Mouse (Mus musculus) E14TG2a.4 (cell line): Measurements from ENCODE around the gene Nutm1.

Experiments
- H3K27me3 ChIP-seq: 2 replicates; pipeline ENCODE4 v1.6.1; 2014; ENCODE audit warnings: low read length, control low read depth; ENCODE audit not compliant: insufficient read depth
- H3K36me3 ChIP-seq: 2 replicates; pipeline ENCODE4 v1.6.1; 2014; ENCODE audit warnings: low read length, control low read depth; ENCODE audit not compliant: insufficient read depth
- H3K4me1 ChIP-seq: replicated peaks from 2 replicates; pipeline ENCODE4 v1.6.1; 2014; ENCODE audit warnings: low read depth, low read length, control low read depth
- H3K4me3 ChIP-seq: replicated peaks from 2 replicates; pipeline ENCODE4 v1.5.1; 2014; ENCODE audit warnings: mild to moderate bottlenecking, low read length
- H3K9me3 ChIP-seq: 2 replicates; pipeline ENCODE4 v1.6.1; 2014; ENCODE audit warnings: low read length, control low read depth
- CTCF ChIP-seq: conservative IDR thresholded peaks from 2 replicates; pipeline ENCODE4 v1.5.1; 2014; ENCODE audit warnings: low read length
- NANOG ChIP-seq: IDR thresholded peaks from 2 replicates; pipeline ENCODE4 v1.6.1; 2014; ENCODE audit warnings: borderline replicate concordance, low read length, mixed read lengths
- POU5F1 ChIP-seq: IDR thresholded peaks from 2 replicates; pipeline ENCODE4 v1.6.1; 2014; ENCODE audit warnings: low read length, borderline replicate concordance

Nutm1 gene

DNA sequence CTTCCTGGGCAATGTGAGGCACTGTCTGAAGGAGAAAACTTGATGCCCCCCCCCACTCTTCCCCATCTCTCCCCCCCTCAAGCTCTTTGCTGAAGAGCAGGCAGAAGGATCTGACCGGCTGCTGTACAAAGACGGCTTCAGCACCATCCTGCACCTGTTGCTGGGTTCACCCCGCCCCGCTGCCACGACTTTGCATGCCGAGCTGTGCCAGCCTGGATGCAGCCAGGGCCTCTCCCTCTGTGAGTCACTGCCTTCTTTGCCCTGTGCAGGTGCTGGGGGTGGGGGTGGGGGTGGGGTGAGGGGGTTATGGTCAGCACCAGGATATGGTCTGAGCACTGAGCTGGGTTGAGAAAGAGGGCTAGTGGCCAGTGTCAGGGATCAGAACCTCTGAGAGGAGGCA lies 12.9 kb downstream of the Nutm1 start:
- Histone ChIP-seq H3K4me3 (no peak overlapping the region), H3K27me3 (peaks cover 65% of the 10 kb centered on the region), H3K4me1 (peaks cover 36% of the 10 kb centered on the region), H3K36me3 (peaks cover 23% of the 10 kb centered on the region), H3K9me3 (no peaks in the 10 kb centered on the region)
- TF ChIP-seq POU5F1, result no peak
- no peak for TF ChIP-seq CTCF
- TF ChIP-seq NANOG, result no peak

GRCm38 (mm10) chr2:112245307-112245706 lies 13.8 kb downstream of the Nutm1 start:
- Histone ChIP-seq H3K4me1 (peaks cover 41% of the 10 kb centered on the region), H3K36me3 (peaks cover 23% of the 10 kb centered on the region), H3K9me3 (no peaks in the 10 kb centered on the region), H3K27me3 (peaks cover 65% of the 10 kb centered on the region), H3K4me3 (no peak overlapping the region)
- TF ChIP-seq POU5F1 (no peak), NANOG (no peak), CTCF (no peak)

GRCm38 (mm10) chr2:112241787-112242186 lies 17.3 kb downstream of the Nutm1 start:
- Histone ChIP-seq H3K4me3 (no peak overlapping the region), H3K4me1 (peaks cover 55% of the 10 kb centered on the region), H3K36me3 (peaks cover 23% of the 10 kb centered on the region), H3K9me3 (no peaks in the 10 kb centered on the region), H3K27me3 (peaks cover 48% of the 10 kb centered on the region)
- TF ChIP-seq CTCF, result no peak

DNA sequence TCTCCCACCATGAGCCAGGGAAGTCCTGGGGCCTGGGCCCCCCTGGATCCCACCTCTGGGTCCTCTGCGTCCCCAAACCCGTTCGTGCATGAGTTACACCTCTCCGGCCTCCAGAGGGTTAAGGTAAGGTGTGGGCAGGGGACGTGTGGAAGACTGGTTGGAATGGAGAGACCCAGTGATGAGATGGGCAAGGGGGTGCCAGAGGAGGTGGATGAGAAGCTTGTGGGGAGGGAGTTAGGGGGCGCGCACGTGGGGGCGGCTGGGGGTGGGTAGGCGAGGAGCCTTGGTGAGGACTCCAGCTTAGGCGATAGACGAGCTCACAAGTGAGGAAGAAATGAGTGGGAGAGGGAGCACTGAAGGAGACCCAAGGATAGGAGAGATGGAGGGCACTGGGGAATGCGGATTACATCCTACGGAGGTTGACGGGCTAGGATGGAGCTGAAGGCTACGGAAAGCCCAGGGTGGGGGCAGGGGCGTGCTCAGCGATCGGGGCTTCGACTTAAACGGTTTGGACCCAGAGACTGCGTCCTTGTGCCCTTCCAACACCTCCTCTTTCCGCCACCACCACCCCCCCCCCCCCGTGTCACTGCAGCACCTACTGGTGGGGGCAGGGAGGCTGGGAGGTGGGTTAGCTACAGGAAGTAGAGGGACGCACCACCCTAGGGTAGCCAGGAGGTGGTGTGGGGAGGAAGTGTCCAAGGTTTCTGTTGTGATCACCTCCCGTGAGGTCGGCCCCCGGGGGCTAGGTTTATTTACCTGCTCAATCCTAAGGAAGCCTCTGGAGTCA lies 19.0 kb downstream of the Nutm1 start:
- Histone ChIP-seq H3K27me3 (peaks cover 48% of the 10 kb centered on the region), H3K4me3 (peak overlapping the region; percentile 94), H3K4me1 (peaks cover 55% of the 10 kb centered on the region), H3K36me3 (peaks cover 11% of the 10 kb centered on the region), H3K9me3 (no peaks in the 10 kb centered on the region)
- TF ChIP-seq CTCF (no peak), POU5F1 (no peak), NANOG (no peak)

- TF ChIP-seq POU5F1 (no peak), CTCF (no peak)
- H3K9me3 ChIP-seq, result no peaks in the 10 kb centered on the region
- H3K27me3 ChIP-seq, result peaks cover 46% of the 10 kb centered on the region
- peak within 1 kb of the TSS; percentile 94 for H3K4me3 ChIP-seq
- H3K4me1 ChIP-seq, result peaks cover 53% of the 10 kb centered on the region
- H3K36me3 ChIP-seq, result peaks cover 5% of the 10 kb centered on the region; the same call in 1 of the 2 replicates
Observed at GRCm38 (mm10) chr2:112239212-112239934, 19.7 kb downstream of the Nutm1 start, which contains the start of gene Lpcat4. Gene Lpcat4 (plus strand): TSS chr2:112239468.

GRCm38 (mm10) chr2:112238006-112238405 lies 21.1 kb downstream of the Nutm1 start:
- Histone ChIP-seq H3K27me3 (peaks cover 41% of the 10 kb centered on the region), H3K9me3 (no peaks in the 10 kb centered on the region), H3K4me3 (no peak overlapping the region), H3K4me1 (peaks cover 39% of the 10 kb centered on the region), H3K36me3 (0 out of 2 replicates have a peak, but pooled peaks cover 2% of the 10 kb centered on the region)
- TF ChIP-seq NANOG (no peak), CTCF (no peak), POU5F1 (no peak)

GRCm38 (mm10) chr2:112236620-112237019 lies 22.5 kb downstream of the Nutm1 start:
- TF ChIP-seq POU5F1 (no peak), NANOG (no peak), CTCF (no peak)
- no peak overlapping the region for H3K4me3 ChIP-seq
- H3K27me3 ChIP-seq, result peaks cover 28% of the 10 kb centered on the region
- H3K36me3 ChIP-seq, result no peaks in the 10 kb centered on the region
- H3K9me3 ChIP-seq, result no peaks in the 10 kb centered on the region
- peaks cover 25% of the 10 kb centered on the region for H3K4me1 ChIP-seq

DNA sequence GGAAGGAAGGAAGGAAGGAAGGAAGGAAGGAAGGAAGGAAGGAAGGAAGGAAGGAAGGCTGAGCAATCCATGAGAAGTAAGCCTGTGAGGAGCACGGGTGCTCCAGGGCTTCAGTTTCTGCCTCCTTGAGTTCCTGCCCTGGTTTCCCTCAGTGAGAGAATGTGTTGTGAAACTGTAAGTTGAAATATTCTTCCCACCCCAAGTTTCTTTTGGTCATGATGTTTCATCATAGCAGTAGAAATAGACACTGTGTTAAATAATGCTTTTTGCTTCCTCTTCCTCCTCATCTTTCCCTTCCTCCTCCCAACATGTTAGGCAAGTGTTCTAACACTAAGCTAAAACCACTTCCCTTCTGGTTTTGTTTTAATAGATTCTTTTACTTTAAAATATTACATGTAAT lies 26.5 kb downstream of the Nutm1 start:
- Histone ChIP-seq H3K9me3 (no peaks in the 10 kb centered on the region), H3K36me3 (no peaks in the 10 kb centered on the region), H3K4me3 (no peak overlapping the region), H3K27me3 (no peaks in the 10 kb centered on the region), H3K4me1 (no peaks in the 10 kb centered on the region)
- TF ChIP-seq CTCF (no peak), POU5F1 (no peak), NANOG (no peak)
